Mouse (Mus musculus) fibroblast of lung, adult 2 months (primary cell): ENCODE data around the gene Galnt15.

Experiments
- DNase-seq: peaks from one replicate; pipeline ENCODE4 v3.0.0-alpha.2; 2011; ENCODE audit warnings: low read depth

Galnt15 gene

GRCm38 (mm10) chr14:32028681-32029091, at the start of gene Galnt15:
Gene Galnt15 (plus strand): TSS chr14:32028989.
- DNase-seq: peak; percentile 56

DNA sequence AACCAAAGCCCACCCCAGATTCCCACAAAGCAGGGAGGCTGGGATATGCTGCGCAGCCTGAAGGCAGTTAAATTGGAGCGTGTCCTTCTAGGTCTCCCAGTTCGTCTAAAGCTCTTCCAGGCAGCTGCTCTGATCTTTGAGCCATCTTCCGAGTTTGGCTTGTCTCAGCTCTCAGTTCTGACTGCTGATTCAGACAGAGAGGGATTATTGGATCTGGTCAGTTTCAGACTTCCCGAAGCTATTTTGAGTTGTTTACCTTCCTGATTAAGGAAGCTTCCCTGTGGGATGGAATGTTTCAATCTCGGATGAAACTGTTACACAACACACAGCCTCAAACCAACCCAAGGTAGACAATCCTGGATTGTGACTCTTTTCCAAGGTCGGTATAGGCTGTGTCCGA, 34.8 kb upstream of the Galnt15 start:
- no peak for DNase-seq

DNA sequence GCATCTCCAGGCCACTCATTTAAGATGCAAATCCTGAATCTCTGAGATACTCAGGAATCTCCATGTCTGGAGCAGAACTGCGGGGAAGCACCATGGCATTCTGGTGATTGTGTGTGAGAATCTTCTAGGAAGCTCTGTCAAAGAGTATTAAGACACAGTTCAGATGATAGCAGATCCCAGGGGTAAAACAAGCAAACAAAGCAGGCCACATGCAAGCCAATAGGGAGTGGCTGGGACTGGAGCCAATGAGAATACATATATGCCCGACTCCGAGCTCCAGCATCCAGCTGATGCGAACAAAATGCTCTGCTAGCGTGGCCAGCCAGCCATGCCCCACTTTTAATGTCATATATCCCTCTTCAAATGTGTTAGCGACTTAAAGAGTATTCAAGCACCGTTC, 27.8 kb upstream of the Galnt15 start:
- DNase-seq: no peak

GRCm38 (mm10) chr14:32002502-32003338, 26.1 kb upstream of the Galnt15 start:
- no peak for DNase-seq

DNA sequence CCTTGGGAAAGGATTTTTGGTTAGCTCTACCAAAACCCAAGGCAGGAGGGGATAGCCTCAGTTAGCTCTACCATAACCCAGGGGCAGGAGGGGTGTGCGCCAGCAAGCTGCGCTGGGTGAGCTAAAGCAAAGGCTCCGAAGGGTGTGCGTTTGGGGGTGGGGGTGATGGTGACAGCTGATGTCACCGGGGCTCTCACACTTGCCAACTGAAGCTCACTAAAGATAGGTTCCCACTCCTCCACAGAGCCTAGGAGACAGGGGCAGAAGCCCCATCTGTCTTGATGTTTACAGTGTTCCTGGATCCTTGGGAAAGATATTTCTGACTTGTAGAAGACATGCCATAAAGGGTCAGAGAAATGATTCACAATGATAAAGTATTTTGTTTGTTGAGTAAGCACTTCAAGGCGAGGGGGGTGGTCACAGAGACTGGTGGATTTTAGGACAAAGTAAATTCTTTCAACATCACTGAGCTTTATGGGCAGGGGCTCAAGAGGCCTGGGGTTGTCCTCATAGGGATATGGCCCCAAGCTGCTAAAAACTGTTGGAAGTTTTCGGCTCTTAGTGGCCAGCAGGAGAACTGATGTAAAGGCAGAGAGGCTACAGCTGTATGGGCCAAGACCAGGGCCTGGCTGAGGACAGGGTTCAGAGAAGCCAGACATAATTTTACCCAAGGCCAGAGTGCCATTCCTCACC, 24.7 kb upstream of the Galnt15 start:
- DNase-seq: no peak

- no peak for DNase-seq
These were observed 23.0 kb upstream of the Galnt15 start for GRCm38 (mm10) chr14:32005673-32006261.

DNA sequence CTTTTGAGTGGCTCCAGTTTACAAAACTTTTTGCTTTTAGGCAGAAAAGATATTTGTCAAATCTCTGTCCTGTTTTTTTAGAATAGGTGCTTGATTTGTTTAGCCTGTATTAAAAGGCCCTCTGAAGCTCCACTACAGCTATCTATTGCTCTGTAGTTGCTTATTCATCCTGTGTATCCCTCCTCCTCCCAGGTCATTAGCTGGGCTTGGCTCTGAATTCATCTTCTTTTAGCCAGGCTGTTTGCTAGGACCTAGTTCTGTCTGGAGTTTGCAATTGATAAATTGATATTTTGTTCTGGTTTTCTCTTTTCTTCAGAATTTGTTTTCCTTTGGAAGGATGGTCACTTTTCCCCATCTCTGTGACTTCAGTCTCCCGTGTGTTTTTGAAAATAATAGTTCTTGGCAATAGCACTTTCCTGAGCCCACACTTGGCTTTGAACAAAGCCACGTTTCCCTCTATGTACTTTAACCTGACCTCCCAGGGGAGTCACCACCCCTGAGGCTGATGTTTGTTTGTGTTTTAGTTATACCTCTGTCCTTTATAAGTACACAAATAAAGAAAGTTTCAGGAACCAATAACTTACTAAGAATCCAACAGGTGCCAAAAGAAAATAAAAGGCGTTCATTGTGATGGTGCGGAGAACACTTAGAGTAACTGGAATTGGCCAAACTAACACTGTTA, 21.0 kb upstream of the Galnt15 start:
- DNase-seq: no peak

DNA sequence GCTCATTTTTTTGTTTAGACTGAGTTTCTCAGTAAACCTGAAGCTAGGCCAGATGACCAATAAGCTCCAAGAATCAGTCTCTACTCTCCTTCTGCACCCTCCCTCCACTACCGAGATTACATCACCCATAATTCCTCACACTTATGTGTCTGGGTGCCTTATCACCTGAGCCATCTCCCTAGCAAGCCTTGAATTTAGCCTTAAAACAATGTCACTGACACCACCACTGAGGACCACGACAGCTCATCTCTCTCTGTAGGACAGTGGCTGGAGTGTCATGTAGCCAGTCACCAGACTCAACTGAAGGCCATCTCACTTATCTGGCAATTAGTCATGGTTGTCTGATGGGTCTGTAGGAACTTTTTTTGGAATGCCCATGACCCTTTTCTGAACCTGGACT, 19.1 kb upstream of the Galnt15 start:
- no peak for DNase-seq

GRCm38 (mm10) chr14:32011547-32012304, 17.1 kb upstream of the Galnt15 start:
- DNase-seq: peak; percentile 69

DNA sequence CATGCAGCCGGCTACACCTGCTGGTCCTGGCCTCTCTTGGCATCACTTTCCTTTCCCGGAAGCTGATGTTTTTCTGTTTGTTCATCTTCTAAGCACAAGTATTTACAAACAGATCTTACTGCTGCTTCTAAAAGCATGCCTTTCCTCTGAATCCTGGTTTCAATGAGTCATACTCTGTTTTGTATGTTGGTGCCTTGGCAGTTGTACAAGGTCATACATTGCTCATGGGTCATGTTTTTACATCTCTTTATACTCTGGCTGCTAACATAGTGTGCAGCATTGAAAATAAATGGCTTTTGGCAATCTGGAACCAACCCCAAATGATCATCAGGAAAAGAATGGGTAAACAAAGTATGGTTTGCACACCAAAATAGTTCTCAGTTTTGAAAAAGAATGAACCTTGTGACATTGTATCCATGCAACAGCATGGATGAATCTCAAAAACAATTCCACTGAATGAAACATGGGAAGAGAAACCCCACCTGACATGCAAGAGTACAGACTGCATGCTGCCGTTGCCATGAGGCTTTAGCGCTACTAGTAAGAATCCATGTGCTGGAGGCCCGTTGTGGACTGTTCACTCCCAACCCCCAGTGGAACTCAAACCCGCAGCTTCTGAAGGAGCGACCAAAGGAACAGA, 13.5 kb upstream of the Galnt15 start:
- DNase-seq: peak; percentile 87

- no peak for DNase-seq
These were observed 12.3 kb upstream of the Galnt15 start for GRCm38 (mm10) chr14:32016466-32016865.

DNA sequence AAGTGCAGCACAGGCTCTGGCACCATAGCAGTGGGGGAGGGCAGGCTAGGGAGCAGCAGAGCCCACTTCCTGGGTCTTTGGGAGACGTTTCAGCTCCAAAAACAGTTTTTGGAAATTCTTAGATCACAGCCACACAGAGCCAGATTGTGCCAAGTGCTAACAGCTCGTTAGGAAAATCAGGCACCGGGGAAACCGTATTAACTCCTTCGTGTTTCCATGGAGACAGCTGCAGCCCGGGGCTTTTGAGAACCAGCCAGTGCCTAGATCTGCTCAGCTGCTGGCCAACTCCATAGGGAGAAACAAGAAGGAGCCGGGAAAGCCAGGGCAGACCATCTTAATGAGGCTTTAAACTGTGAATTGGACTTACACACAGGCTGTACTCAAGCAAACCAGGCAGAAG, 11.9 kb upstream of the Galnt15 start:
- DNase-seq: no peak

GRCm38 (mm10) chr14:32017448-32017847, 11.3 kb upstream of the Galnt15 start:
- DNase-seq: no peak

GRCm38 (mm10) chr14:32019091-32019490, 9.7 kb upstream of the Galnt15 start:
- DNase-seq: no peak

DNA sequence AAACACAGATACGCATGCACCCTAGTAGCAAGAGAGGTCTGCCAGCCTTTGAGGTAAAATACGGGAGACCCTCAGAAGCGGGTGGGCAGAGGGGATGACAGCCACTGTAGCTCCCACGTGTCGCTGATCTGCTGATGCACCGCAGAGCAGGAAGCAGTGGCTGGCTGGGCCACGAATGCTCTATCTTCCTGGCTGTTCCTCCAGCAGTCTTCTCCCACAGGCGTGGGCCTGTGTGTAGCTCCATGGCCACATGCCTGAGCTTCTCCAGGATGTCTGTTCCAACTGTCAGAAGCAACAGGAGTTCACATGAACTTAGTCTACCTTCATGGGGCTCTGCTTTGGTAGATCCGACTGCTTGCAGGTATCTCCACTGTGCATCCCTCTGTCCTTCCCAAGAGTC, 6.8 kb upstream of the Galnt15 start:
- no peak for DNase-seq

GRCm38 (mm10) chr14:32022450-32022849, 6.3 kb upstream of the Galnt15 start:
- no peak for DNase-seq

- DNase-seq: no peak
These were observed 4.9 kb upstream of the Galnt15 start for GRCm38 (mm10) chr14:32023891-32024290.

DNA sequence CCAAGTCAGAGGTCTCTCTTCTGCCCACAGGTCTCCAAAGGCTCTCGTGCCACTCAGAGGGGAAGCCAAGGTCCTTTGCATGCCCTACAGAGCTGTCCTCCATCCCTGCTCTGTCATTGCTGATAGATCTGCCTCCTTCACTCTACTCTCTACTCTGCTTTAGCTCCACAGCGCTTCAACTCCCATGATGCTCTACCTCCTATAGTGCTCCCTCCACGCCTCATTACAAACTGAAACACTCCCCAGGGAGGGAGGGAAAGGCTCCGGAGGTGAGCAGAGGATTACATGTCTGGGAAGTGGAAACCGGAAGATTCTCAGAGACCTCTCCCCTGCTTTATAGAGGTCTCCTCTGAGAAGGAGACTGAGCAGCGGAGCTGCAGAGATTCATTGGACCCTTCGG, 1.6 kb upstream of the Galnt15 start:
- no peak for DNase-seq

DNA sequence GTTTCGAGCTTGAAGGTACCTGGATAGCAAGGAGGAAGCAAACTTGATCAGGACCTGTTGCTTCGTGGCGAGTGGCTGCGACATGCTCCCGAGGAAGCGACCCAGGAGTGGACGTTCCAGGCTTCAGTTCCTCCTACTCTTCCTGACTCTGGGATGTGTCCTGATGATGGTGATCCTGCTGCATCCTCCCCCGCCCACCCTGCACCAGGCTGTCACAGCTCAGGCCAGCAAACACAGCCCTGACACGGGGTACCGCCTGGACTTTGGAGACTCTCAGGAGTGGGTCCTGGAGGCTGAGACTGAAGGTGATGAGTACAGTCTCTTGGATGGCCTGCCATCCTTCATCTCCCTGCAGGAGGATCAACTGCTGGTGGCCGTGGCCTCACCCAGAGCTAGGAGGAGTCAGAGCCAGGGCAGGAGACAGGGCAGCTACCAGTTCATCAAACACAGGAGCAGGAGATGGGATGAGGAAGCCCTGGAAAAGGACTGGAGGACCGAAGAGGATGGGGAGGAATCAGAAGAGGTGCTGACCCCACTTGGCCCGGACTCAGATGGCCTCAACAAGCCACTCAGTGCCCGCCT, 713 bp downstream of the Galnt15 start:
- DNase-seq: no peak

DNA sequence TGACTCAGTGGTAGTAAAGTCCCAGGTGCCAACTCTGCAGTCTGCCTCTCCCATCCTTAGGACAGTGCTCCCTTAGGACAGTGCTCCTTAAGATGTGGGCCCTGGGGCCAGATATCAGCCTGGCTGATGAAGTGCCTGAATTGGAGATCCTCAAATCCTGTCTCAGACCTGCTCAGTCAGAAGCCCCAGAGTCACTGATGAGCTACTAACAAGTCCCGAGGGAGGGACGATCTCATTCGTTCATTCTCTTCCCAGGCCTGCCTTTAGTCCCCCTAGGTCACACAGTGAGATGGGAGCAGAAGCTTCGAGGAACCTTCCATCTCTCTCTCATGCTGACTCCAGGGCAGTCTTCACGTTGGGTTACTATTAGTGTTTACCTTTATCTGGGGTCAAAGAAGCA, 1.3 kb downstream of the Galnt15 start:
- DNase-seq: no peak

DNA sequence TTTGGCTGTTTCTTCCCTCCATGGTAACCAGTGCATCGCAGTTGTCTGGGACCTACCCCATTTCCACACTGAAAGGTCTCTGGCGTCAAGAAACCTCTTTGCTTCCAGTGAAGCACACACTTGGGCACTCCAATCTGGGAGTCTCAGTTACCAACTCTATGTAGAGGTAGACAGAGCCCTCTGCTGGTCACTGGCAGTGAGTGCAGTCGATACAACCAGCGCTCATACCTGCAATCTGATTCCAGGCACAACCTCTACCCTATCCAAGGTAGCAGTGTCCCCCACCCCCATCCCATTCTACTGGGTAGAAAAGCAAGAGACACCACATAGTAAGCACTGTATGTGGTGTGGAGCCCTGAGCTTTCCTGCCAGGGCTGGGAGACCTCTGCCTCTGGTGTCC, 3.7 kb downstream of the Galnt15 start:
- DNase-seq: no peak
